Mouse (Mus musculus): ENCODE results near the gene Wdr1.

DNA sequence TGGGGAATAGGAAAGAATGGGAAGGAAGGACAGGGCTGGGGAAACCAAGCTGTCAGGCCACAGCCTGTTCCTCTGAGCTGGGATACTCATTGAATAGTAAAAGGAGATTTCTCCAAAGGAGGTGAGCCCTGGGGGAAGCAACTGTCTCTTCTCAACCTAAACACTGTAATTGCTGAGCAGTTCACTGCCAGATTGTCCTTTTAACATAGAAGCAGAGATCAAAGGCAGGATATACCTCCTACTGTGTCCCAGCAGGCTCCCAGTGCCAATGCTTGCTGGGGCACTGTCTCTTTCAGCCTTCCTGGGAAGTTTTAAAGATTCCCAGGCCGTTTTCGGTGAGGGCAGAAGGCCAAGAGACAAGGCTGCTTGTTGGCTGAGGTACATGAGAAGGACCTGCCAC, 50.0 kb downstream of the Wdr1 start:
- TF ChIP-seq CTCF (IDR thresholded peaks at IDR 0.05): no peak
- TF ChIP-seq EP300 (IDR thresholded peaks at IDR 0.05): no peak

Measured in lung, postnatal 0 days (tissue).